Mouse (Mus musculus) thymus, postnatal 0 days (tissue): ENCODE measurements around the gene Isy1. TPM values are rescaled to one million over a fixed set of nuclear protein-coding genes. Genes with fewer than 3 reads are reported as not detected.
A peak's percentile ranks its signal among the peaks of the same experiment; 100 is the strongest.

Experiments
- DNase-seq: peaks from one replicate; pipeline ENCODE4 v3.0.0-alpha.2; 2015; ENCODE audit warnings: low spot score
- polyA plus RNA-seq: library from polyadenylated mRNA; unstranded; fragments of >200 nt; fragmentation: Nextera tagmentation; extraction: Ambion mirVana; gene quantifications from 2 replicates; pipeline ENCODE4 v1.2.1, GENCODE M21; 2015

Isy1 gene
- 75.0 and 78.3 TPM in 2 replicates for polyA plus RNA-seq

DNA sequence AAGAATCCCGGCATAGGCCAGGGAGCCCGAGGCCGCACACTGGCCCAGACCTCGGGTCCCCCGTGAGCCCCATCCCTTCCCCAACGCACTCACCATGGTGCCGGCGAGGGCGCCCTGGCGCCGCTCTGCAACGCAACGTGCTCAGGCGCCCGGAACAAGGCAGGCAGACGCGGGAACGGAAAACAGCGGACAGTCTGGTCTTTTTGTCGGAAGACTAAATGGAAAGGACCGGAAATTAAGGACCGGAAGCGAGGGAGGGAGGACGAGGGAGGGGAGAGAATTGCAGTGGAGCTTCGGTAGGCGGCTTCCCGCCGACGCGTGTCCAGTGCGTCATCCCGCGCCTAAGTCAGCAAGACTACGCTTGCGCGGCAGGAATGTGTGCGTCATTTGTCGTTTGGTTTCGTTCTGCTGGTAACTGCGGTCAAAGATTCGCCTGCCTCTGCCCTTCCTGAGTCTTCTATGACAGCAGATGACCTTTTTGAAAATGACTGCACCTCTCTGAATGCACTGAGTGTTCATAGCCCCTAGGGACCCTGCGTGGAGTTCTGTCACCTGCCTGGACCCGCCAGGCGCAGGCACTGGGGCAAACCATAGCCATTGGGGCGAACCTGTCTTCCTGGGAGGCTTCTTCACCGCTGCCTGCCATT lies at the start of gene Isy1:
Gene Isy1 (minus strand): TSS at position 248 of the 647 bp plus-strand sequence.
- peak; percentile 96 for DNase-seq

DNA sequence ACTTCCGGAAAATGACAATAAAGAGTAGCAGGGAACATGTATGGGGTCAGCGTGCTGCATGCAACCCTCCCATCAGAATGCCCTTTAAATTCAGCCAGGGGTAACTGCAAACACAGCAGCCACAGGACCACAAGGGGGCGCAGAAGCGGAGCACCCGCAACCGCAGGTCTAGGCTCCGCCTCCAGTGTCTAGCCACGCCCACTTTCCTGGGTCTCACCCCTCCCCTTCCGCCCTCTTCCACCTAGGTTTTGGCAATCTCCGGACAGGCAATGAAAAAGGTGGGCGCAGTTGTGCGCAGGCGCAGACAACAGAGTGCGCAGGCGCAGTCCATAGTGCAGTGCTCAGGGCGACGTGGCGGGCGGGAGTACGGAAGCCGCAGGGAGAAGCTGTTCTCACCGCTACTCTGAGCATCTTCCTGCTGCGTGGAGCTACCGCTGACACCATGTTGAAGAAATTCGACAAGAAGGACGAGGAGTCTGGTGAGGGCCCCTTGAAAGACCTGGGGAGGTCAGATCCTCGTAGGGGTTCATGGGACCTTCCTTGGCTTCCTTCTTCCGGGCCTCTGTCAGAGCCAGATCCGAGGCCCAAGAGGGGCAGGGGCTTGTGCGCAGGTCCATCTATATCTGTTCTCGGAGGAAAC lies 49.1 kb upstream of the Isy1 start, which contains the start of gene Copg1:
Gene Copg1 (plus strand): TSS at position 221 of the 640 bp plus-strand sequence.
- DNase-seq = peak; percentile 99

DNA sequence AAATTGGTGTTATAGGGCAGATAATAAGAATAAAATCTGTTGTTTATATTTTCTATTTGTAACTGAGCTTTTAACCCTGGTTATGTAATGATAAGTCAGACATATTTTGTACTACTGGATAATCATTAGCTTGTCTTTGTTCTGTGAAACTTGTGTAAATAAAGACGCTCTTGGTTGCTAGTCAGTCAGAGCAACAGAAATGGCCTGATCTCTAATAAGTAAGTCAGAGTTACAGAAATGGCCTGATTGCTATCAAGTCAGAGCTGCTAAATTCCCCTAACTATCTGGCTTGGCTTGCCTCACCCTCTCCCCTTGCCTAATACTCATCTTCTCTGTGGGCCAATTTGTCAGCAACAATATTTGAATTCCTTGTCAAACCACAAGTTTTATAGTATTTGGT lies 48.1 kb upstream of the Isy1 start:
- no peak for DNase-seq

GRCm38 (mm10) chr6:87882816-87883215 lies 44.2 kb upstream of the Isy1 start:
- DNase-seq = no peak

- DNase-seq = no peak
Observed at GRCm38 (mm10) chr6:87882221-87882620, 43.6 kb upstream of the Isy1 start.

DNA sequence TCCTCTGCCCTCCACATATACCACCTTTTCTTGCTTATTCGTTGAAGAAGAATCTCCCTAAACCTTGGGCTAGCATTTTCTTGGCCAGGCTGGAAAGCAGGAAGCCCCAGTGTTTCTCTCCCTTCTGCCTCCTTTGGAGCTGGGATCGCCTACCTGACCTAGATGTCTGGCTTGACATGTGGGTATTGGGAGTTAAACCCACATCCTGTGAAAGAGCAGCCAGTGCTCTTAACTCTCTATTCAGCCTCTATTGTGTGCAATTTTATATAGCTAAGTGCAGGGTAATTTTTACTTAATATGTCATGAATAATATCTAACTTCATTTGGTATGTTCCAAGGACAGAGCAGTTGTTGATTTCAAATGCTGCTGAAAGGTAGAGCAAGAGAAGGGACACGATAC lies 41.0 kb upstream of the Isy1 start:
- DNase-seq = peak; percentile 52

- DNase-seq = no peak
Observed at GRCm38 (mm10) chr6:87879010-87879409, 40.4 kb upstream of the Isy1 start.

- DNase-seq = no peak
Observed at GRCm38 (mm10) chr6:87876068-87876643, 37.6 kb upstream of the Isy1 start.

DNA sequence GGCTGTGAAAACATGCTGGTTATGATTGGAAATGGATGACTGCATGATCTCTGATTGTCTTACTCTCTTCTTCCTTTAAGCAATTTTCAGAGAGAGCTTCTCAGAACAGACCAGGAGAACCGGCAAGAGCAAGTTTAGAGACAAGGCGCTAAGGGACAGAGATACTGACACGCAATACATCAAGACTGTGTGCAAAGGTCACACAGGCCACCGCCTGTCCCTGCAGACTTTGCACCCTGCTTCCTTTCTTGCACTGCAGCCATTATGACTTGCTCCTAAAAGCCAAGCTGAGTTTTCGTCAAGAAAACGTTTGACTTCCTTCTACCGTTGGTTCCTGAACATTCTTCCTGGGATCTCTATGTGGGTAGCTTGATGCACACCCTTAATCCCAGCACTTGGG lies 37.0 kb upstream of the Isy1 start:
- DNase-seq = no peak

GRCm38 (mm10) chr6:87875083-87875482 lies 36.5 kb upstream of the Isy1 start:
- no peak for DNase-seq

GRCm38 (mm10) chr6:87873963-87874362 lies 35.4 kb upstream of the Isy1 start:
- DNase-seq = no peak

DNA sequence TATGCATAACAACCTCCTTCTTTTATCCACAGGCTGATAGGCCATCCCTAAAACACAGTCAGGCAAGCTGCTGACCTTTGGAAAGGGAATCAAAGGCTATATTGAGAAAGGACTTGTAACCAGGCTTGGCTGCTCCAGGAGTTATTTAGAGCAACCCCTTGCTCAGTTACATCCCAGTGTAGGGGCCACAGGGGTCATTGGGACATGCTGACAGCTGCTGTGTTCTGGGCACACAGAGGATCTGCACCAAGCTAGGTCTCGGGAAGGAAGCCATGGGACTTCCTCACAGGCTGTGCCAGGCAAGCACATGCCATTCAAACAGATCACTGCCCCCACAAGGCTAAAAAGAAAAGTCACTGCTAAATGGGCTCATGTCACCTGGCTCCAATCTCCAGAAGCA lies 34.5 kb upstream of the Isy1 start:
- DNase-seq = no peak

DNA sequence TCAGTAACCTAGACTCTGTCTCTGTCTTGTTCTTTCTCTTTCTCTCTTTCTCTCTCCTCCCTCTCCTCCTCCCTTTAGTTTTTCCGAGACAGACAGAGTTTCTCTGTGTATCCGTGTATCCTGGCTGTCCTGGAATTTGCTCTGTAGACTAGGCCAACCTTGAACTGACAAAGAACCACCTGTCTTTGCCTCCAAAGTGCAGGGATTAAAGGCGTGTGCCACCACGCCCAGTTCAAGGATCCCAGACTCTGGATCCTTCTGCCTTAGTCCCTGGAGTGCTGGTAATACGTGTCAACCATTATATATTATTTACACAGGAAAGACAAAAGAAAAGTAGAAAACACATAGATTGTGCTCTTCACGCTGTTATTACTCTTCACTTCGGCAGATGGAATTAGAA lies 32.6 kb upstream of the Isy1 start:
- no peak for DNase-seq

- DNase-seq = no peak
Observed at GRCm38 (mm10) chr6:87870440-87870839, 31.8 kb upstream of the Isy1 start.

GRCm38 (mm10) chr6:87868871-87869506 lies 30.4 kb upstream of the Isy1 start:
- DNase-seq = no peak

DNA sequence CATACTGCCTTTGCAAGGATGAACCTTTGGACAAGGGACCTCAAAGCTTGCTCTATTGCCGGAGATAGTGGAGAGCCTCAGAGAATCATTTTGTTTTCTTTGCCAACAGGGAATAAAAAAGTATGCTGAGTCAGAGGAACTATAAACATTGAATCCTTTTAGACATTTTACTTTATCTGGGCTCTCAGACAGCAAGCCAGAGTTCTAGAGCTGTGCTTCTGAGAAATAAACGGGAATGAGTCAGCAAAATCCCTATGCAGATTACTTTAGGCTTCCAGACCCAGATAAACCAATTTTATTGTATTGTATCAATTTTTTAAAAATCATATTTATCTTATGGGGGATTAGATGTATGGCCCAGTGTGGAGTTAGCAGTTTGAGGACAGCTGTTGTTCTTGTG lies 28.7 kb upstream of the Isy1 start:
- DNase-seq = no peak

GRCm38 (mm10) chr6:87866211-87866610 lies 27.6 kb upstream of the Isy1 start:
- DNase-seq = no peak

DNA sequence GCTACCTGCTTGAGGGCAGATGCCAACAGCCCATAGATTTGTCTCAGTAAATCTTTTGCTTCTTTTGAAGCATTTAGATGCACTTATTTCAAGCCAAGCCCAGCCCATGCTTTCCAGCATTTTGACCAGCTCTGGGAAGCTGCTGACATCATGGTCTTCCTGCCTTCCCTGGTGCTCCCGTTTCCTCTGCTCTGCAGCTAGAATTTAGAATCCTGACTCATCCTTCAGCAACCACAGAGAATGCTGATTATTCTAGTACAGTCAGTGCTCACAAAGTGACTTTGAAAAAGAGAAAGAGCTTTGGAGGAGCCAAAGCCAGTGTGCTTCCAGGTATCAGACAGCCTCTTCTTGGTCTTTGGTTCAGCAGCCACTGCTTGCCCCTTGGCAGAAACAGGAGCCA lies 18.5 kb upstream of the Isy1 start:
- no peak for DNase-seq

- no peak for DNase-seq
Observed at GRCm38 (mm10) chr6:87853446-87853845, 14.8 kb upstream of the Isy1 start.

DNA sequence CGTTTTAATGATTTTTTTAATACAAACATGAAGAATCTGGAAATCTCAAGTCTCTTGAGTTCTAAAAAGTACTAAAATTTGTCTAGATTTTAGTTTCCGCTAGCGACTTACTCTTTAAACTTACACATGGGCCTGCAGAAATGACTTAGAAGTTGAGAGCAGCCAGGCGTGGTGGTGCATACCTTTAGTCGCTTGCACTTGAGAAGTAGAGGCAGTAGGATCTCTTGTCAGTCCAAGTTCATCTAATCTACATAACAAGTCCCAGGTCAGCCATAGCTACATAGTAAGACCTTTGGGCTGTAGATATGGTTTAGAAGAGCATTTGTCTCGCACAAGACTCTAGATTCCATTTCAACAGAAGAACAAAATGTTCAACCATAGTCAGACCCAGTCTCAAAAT lies 13.3 kb upstream of the Isy1 start:
- no peak for DNase-seq

GRCm38 (mm10) chr6:87850900-87851614 lies 12.5 kb upstream of the Isy1 start, which contains the start of gene Cnbp:
Gene Cnbp (minus strand): TSS chr6:87851106.
- DNase-seq = peak; percentile 98
